Mouse (Mus musculus) midbrain, embryonic 16.5 days (tissue): ENCODE data around the gene Arpc4. TPM values are rescaled to one million over a fixed set of nuclear protein-coding genes. Genes with fewer than 3 reads are reported as not detected.

Source experiments
- ATAC-seq: fragments of 200-750 bp; cut with Nextera tagmentation; 2 replicates; pipeline ENCODE4 v1.8.0; 2017; ENCODE audit warnings: moderate TSS enrichment
- H3K27ac ChIP-seq: fragments of 300-500 bp; sonication (generic); 2 replicates; pipeline ENCODE4 v1.5.1; 2014; ENCODE audit warnings: mild to moderate bottlenecking, low read length, mixed read lengths
- H3K27me3 ChIP-seq: fragments of 300-500 bp; sonication (generic); 2 replicates; pipeline ENCODE4 v1.6.1; 2014; ENCODE audit warnings: low read depth, low read length, mixed read lengths; ENCODE audit not compliant: control insufficient read depth, insufficient read depth
- H3K36me3 ChIP-seq: fragments of 300-500 bp; sonication (generic); 2 replicates; pipeline ENCODE4 v1.6.1; 2014; ENCODE audit warnings: mild to moderate bottlenecking, low read length, moderate library complexity, mixed read lengths; ENCODE audit not compliant: control insufficient read depth, insufficient read depth
- H3K4me1 ChIP-seq: fragments of 300-500 bp; sonication (generic); 2 replicates; pipeline ENCODE4 v1.6.1; 2014; ENCODE audit warnings: mild to moderate bottlenecking, low read length, mixed read lengths; ENCODE audit not compliant: control insufficient read depth, insufficient read depth
- H3K4me2 ChIP-seq: fragments of 300-500 bp; sonication (generic); 2 replicates; pipeline ENCODE4 v1.6.1; 2014; ENCODE audit warnings: mild to moderate bottlenecking, low read length, mixed read lengths
- H3K4me3 ChIP-seq: fragments of 300-500 bp; sonication (generic); 2 replicates; pipeline ENCODE4 v1.5.1; 2014; ENCODE audit warnings: low read depth, mild to moderate bottlenecking, low read length, moderate library complexity, mixed read lengths
- H3K9ac ChIP-seq: fragments of 300-500 bp; sonication (generic); 2 replicates; pipeline ENCODE4 v1.6.1; 2014; ENCODE audit warnings: low read depth, low read length, mixed read lengths
- H3K9me3 ChIP-seq: fragments of 300-500 bp; sonication (generic); replicated peaks from 2 replicates; pipeline ENCODE4 v1.6.1; 2014; ENCODE audit warnings: mild to moderate bottlenecking, low read length, mixed read lengths; ENCODE audit not compliant: control insufficient read depth, poor library complexity, severe bottlenecking
- WGBS: fragments of 180-500 bp; shearing (Covaris S2); extraction: QIAGEN DNeasy Blood & Tissue Kit; methylation state at CpG from one replicate; pipeline ENCODE4 v1.1.7; 2014; 5-methylcytosine and 5-hydroxymethylcytosine counted together
- polyA plus RNA-seq: library from polyadenylated mRNA; unstranded; fragments of >200 nt; fragmentation: Nextera tagmentation; extraction: Ambion mirVana; gene quantifications from 2 replicates; pipeline ENCODE4 v1.2.1, GENCODE M21; 2015

Arpc4 gene
- polyA plus RNA-seq, 1 experiment from 2014 or later, result 475 TPM

GRCm38 (mm10) chr6:113341574-113341973 lies 36.3 kb upstream of the Arpc4 start:
- 90% methylated on average over 6 of the region's 6 CpGs for WGBS
- no peak for ATAC-seq
- no peaks in the 10 kb centered on the region; the same call in none of the 2 replicates for H3K36me3 ChIP-seq
- H3K4me3 ChIP-seq, result peak overlapping the region; percentile 1; the same call in 1 of the 2 replicates
- H3K9me3 ChIP-seq, result no peaks in the 10 kb centered on the region
- no peaks in the 10 kb centered on the region for H3K27me3 ChIP-seq
- H3K27ac ChIP-seq, result peak overlapping the region; percentile 17; the same call in 1 of the 2 replicates
- H3K9ac ChIP-seq, result 0 out of 2 replicates have a peak overlapping the region, but pooled peaks have one; percentile 8
- H3K4me2 ChIP-seq, result peak overlapping the region; percentile 78
- H3K4me1 ChIP-seq, result peaks cover 18% of the 10 kb centered on the region

GRCm38 (mm10) chr6:113342297-113342696 lies 35.6 kb upstream of the Arpc4 start:
- Histone ChIP-seq H3K4me2 (peak overlapping the region; percentile 78), H3K27me3 (no peaks in the 10 kb centered on the region), H3K27ac (peak overlapping the region; percentile 35), H3K36me3 (no peaks in the 10 kb centered on the region; the same call in none of the 2 replicates), H3K4me1 (peaks cover 18% of the 10 kb centered on the region), H3K9me3 (no peaks in the 10 kb centered on the region), H3K4me3 (peak overlapping the region; percentile 67), H3K9ac (peak overlapping the region; percentile 52)
- WGBS, result 49% methylated on average over 4 of the region's 7 CpGs
- ATAC-seq, result peak; percentile 54; the same call in 1 of the 2 replicates

- no peaks in the 10 kb centered on the region for H3K27me3 ChIP-seq
- 18% methylated on average over 28 of the region's 32 CpGs for WGBS
- H3K9ac ChIP-seq, result peak within 1 kb of the TSS; percentile 91
- H3K4me1 ChIP-seq, result peaks cover 18% of the 10 kb centered on the region
- peak within 1 kb of the TSS; percentile 67 for H3K4me3 ChIP-seq
- peak within 1 kb of the TSS; percentile 65 for H3K27ac ChIP-seq
- H3K4me2 ChIP-seq, result peak within 1 kb of the TSS; percentile 78
- ATAC-seq, result peak; percentile 79
- H3K36me3 ChIP-seq, result no peaks in the 10 kb centered on the region; the same call in 1 of the 2 replicates
- no peaks in the 10 kb centered on the region for H3K9me3 ChIP-seq
Measured at GRCm38 (mm10) chr6:113343177-113344092, 34.5 kb upstream of the Arpc4 start, which contains the start of gene Camk1. TSS of gene Camk1 (minus strand) at chr6:113343984.

- no peaks in the 10 kb centered on the region; the same call in 1 of the 2 replicates for H3K36me3 ChIP-seq
- H3K27me3 ChIP-seq, result no peaks in the 10 kb centered on the region
- H3K4me2 ChIP-seq, result peak overlapping the region; percentile 78
- peaks cover 18% of the 10 kb centered on the region for H3K4me1 ChIP-seq
- peak overlapping the region; percentile 91 for H3K9ac ChIP-seq
- 49% methylated on average over 2 of the region's 2 CpGs for WGBS
- H3K27ac ChIP-seq, result no peak overlapping the region
- ATAC-seq, result 0 out of 2 replicates have a peak, but pooled peaks have one; percentile 18
- H3K4me3 ChIP-seq, result peak overlapping the region; percentile 67; the same call in 1 of the 2 replicates
- H3K9me3 ChIP-seq, result no peaks in the 10 kb centered on the region
Measured at GRCm38 (mm10) chr6:113344321-113344720, 33.6 kb upstream of the Arpc4 start.

- ATAC-seq, result no peak
- H3K4me2 ChIP-seq, result no peak overlapping the region
- 81% methylated on average over 4 of the region's 4 CpGs for WGBS
- no peaks in the 10 kb centered on the region for H3K9me3 ChIP-seq
- no peaks in the 10 kb centered on the region for H3K36me3 ChIP-seq
- H3K9ac ChIP-seq, result no peak overlapping the region
- no peak overlapping the region for H3K4me3 ChIP-seq
- peaks cover 12% of the 10 kb centered on the region for H3K4me1 ChIP-seq
- H3K27ac ChIP-seq, result no peak overlapping the region
- no peaks in the 10 kb centered on the region for H3K27me3 ChIP-seq
Measured at GRCm38 (mm10) chr6:113346897-113347296, 31.0 kb upstream of the Arpc4 start.

GRCm38 (mm10) chr6:113350538-113350937 lies 27.4 kb upstream of the Arpc4 start:
- Histone ChIP-seq H3K4me1 (no peaks in the 10 kb centered on the region), H3K4me3 (no peak overlapping the region), H3K27ac (no peak overlapping the region), H3K27me3 (no peaks in the 10 kb centered on the region), H3K4me2 (no peak overlapping the region), H3K36me3 (no peaks in the 10 kb centered on the region), H3K9me3 (no peaks in the 10 kb centered on the region), H3K9ac (no peak overlapping the region)
- ATAC-seq, result no peak

GRCm38 (mm10) chr6:113351161-113351560 lies 26.8 kb upstream of the Arpc4 start:
- no peak overlapping the region for H3K27ac ChIP-seq
- no peaks in the 10 kb centered on the region for H3K4me1 ChIP-seq
- no peaks in the 10 kb centered on the region for H3K9me3 ChIP-seq
- no peak overlapping the region for H3K4me2 ChIP-seq
- no peak overlapping the region for H3K4me3 ChIP-seq
- no peak overlapping the region for H3K9ac ChIP-seq
- 90% methylated on average over 1 of the region's 1 CpGs for WGBS
- no peaks in the 10 kb centered on the region for H3K36me3 ChIP-seq
- H3K27me3 ChIP-seq, result no peaks in the 10 kb centered on the region
- no peak for ATAC-seq

GRCm38 (mm10) chr6:113351653-113352052 lies 26.3 kb upstream of the Arpc4 start:
- WGBS, result 66% methylated on average over 10 of the region's 10 CpGs
- ATAC-seq, result no peak

GRCm38 (mm10) chr6:113352820-113353219 lies 25.1 kb upstream of the Arpc4 start:
- no peak overlapping the region for H3K4me2 ChIP-seq
- ATAC-seq, result no peak
- no peaks in the 10 kb centered on the region for H3K27me3 ChIP-seq
- H3K27ac ChIP-seq, result no peak overlapping the region
- no peaks in the 10 kb centered on the region for H3K4me1 ChIP-seq
- H3K36me3 ChIP-seq, result no peaks in the 10 kb centered on the region
- H3K9me3 ChIP-seq, result no peaks in the 10 kb centered on the region
- H3K9ac ChIP-seq, result no peak overlapping the region
- WGBS, result 83% methylated on average over 3 of the region's 3 CpGs
- no peak overlapping the region for H3K4me3 ChIP-seq

More at GRCm38 (mm10) chr6:113351653-113352052, 26.3 kb upstream of the Arpc4 start:
- Histone ChIP-seq H3K4me2 (no peak overlapping the region), H3K36me3 (no peaks in the 10 kb centered on the region), H3K4me3 (no peak overlapping the region), H3K4me1 (no peaks in the 10 kb centered on the region), H3K9me3 (no peaks in the 10 kb centered on the region), H3K9ac (no peak overlapping the region), H3K27ac (no peak overlapping the region), H3K27me3 (no peaks in the 10 kb centered on the region)
